Mouse (Mus musculus): ENCODE measurements around the gene Cfap77. TPM values are rescaled to one million over a fixed set of nuclear protein-coding genes. Genes with fewer than 3 reads are reported as not detected.
"Not testable (repeated sequence)": the region's sequence is repeated elsewhere in the genome, so short reads cannot be mapped to it uniquely, and the experiment has no call there.

Cfap77 gene
- polyA plus RNA-seq, 1 experiment from 2014 or later = 0.20 TPM

- H3K27ac ChIP-seq (ENCODE audit: low read depth, low read length); ATAC-seq (ENCODE audit: low read depth): not testable (repeated sequence)
These were observed 34.4 kb upstream of the Cfap77 start for GRCm38 (mm10) chr2:29089276-29089675.

GRCm38 (mm10) chr2:29086026-29086425, 31.2 kb upstream of the Cfap77 start:
- ATAC-seq (ENCODE audit: low read depth) = no peak
- Histone ChIP-seq H3K4me2 (ENCODE audit: low read depth, low read length) (no peak overlapping the region), H3K27ac (ENCODE audit: low read depth, low read length) (no peak overlapping the region), H3K36me3 (ENCODE audit: control insufficient read depth, insufficient read depth, low read length) (peaks cover 51% of the 10 kb centered on the region), H3K27me3 (ENCODE audit: control insufficient read depth, insufficient read depth, low read length) (no peaks in the 10 kb centered on the region), H3K9ac (replicated peaks; ENCODE audit: low read depth, low read length) (no peak overlapping the region), H3K9me3 (ENCODE audit: control insufficient read depth, low read length) (no peaks in the 10 kb centered on the region), H3K4me3 (ENCODE audit: low read depth, low read length) (no peak overlapping the region), H3K4me1 (ENCODE audit: control insufficient read depth, insufficient read depth, low read length) (no peaks in the 10 kb centered on the region)
- 94% methylated on average over 7 of the region's 7 CpGs for WGBS

More at GRCm38 (mm10) chr2:29089276-29089675, 34.4 kb upstream of the Cfap77 start:
- H3K9me3 ChIP-seq (ENCODE audit: control insufficient read depth, low read length); H3K9ac ChIP-seq (replicated peaks; ENCODE audit: low read depth, low read length); H3K27me3 ChIP-seq (ENCODE audit: control insufficient read depth, insufficient read depth, low read length); H3K4me1 ChIP-seq (ENCODE audit: control insufficient read depth, insufficient read depth, low read length); H3K4me2 ChIP-seq (ENCODE audit: low read depth, low read length); H3K4me3 ChIP-seq (ENCODE audit: low read depth, low read length): not testable (repeated sequence)
- H3K36me3 ChIP-seq (ENCODE audit: control insufficient read depth, insufficient read depth, low read length) = peaks cover 23% of the 10 kb centered on the region
- WGBS = 80% methylated on average over 6 of the region's 6 CpGs

GRCm38 (mm10) chr2:29081965-29082364, 27.1 kb upstream of the Cfap77 start:
- no peak for ATAC-seq (ENCODE audit: low read depth)
- Histone ChIP-seq H3K4me2 (ENCODE audit: low read depth, low read length) (no peak overlapping the region), H3K9ac (replicated peaks; ENCODE audit: low read depth, low read length) (no peak overlapping the region), H3K36me3 (ENCODE audit: control insufficient read depth, insufficient read depth, low read length) (peaks cover 82% of the 10 kb centered on the region), H3K9me3 (ENCODE audit: control insufficient read depth, low read length) (no peaks in the 10 kb centered on the region), H3K27me3 (ENCODE audit: control insufficient read depth, insufficient read depth, low read length) (no peaks in the 10 kb centered on the region), H3K4me3 (ENCODE audit: low read depth, low read length) (no peak overlapping the region), H3K4me1 (ENCODE audit: control insufficient read depth, insufficient read depth, low read length) (no peaks in the 10 kb centered on the region), H3K27ac (ENCODE audit: low read depth, low read length) (no peak overlapping the region)
- 77% methylated on average over 3 of the region's 3 CpGs for WGBS

- H3K9me3 ChIP-seq (ENCODE audit: control insufficient read depth, low read length) = no peaks in the 10 kb centered on the region
- no peak overlapping the region for H3K9ac ChIP-seq (replicated peaks; ENCODE audit: low read depth, low read length)
- 82% methylated on average over 2 of the region's 2 CpGs for WGBS
- H3K27me3 ChIP-seq (ENCODE audit: control insufficient read depth, insufficient read depth, low read length) = no peaks in the 10 kb centered on the region
- H3K4me2 ChIP-seq (ENCODE audit: low read depth, low read length) = no peak overlapping the region
- no peak overlapping the region for H3K27ac ChIP-seq (ENCODE audit: low read depth, low read length)
- no peak overlapping the region for H3K4me3 ChIP-seq (ENCODE audit: low read depth, low read length)
- ATAC-seq (ENCODE audit: low read depth) = no peak
- peaks cover 58% of the 10 kb centered on the region for H3K36me3 ChIP-seq (ENCODE audit: control insufficient read depth, insufficient read depth, low read length)
- no peaks in the 10 kb centered on the region for H3K4me1 ChIP-seq (ENCODE audit: control insufficient read depth, insufficient read depth, low read length)
These were observed 21.4 kb upstream of the Cfap77 start for GRCm38 (mm10) chr2:29076226-29076625.

GRCm38 (mm10) chr2:29075331-29076070, 20.6 kb upstream of the Cfap77 start:
- H3K36me3 ChIP-seq (ENCODE audit: control insufficient read depth, insufficient read depth, low read length) = peaks cover 59% of the 10 kb centered on the region
- H3K27ac ChIP-seq (ENCODE audit: low read depth, low read length) = no peak overlapping the region
- no peak overlapping the region for H3K4me3 ChIP-seq (ENCODE audit: low read depth, low read length)
- no peak overlapping the region for H3K9ac ChIP-seq (replicated peaks; ENCODE audit: low read depth, low read length)
- H3K4me1 ChIP-seq (ENCODE audit: control insufficient read depth, insufficient read depth, low read length) = no peaks in the 10 kb centered on the region
- H3K9me3 ChIP-seq (ENCODE audit: control insufficient read depth, low read length) = no peaks in the 10 kb centered on the region
- no peak overlapping the region for H3K4me2 ChIP-seq (ENCODE audit: low read depth, low read length)
- no peak for ATAC-seq (ENCODE audit: low read depth)
- WGBS = 97% methylated on average over 11 of the region's 11 CpGs
- no peaks in the 10 kb centered on the region for H3K27me3 ChIP-seq (ENCODE audit: control insufficient read depth, insufficient read depth, low read length)

GRCm38 (mm10) chr2:29074676-29075075, 19.8 kb upstream of the Cfap77 start:
- Histone ChIP-seq H3K36me3 (ENCODE audit: control insufficient read depth, insufficient read depth, low read length) (peaks cover 55% of the 10 kb centered on the region), H3K27me3 (ENCODE audit: control insufficient read depth, insufficient read depth, low read length) (no peaks in the 10 kb centered on the region), H3K27ac (ENCODE audit: low read depth, low read length) (no peak overlapping the region), H3K4me3 (ENCODE audit: low read depth, low read length) (no peak overlapping the region), H3K4me1 (ENCODE audit: control insufficient read depth, insufficient read depth, low read length) (no peaks in the 10 kb centered on the region), H3K9me3 (ENCODE audit: control insufficient read depth, low read length) (no peaks in the 10 kb centered on the region), H3K9ac (replicated peaks; ENCODE audit: low read depth, low read length) (no peak overlapping the region), H3K4me2 (ENCODE audit: low read depth, low read length) (no peak overlapping the region)
- ATAC-seq (ENCODE audit: low read depth) = no peak
- WGBS = 93% methylated on average over 7 of the region's 7 CpGs

GRCm38 (mm10) chr2:29066410-29066809, 11.5 kb upstream of the Cfap77 start:
- H3K27me3 ChIP-seq (ENCODE audit: control insufficient read depth, insufficient read depth, low read length) = no peaks in the 10 kb centered on the region
- H3K9me3 ChIP-seq (ENCODE audit: control insufficient read depth, low read length) = no peaks in the 10 kb centered on the region
- peaks cover under 1% of the 10 kb centered on the region for H3K4me1 ChIP-seq (ENCODE audit: control insufficient read depth, insufficient read depth, low read length)
- H3K27ac ChIP-seq (ENCODE audit: low read depth, low read length) = no peak overlapping the region
- H3K4me3 ChIP-seq (ENCODE audit: low read depth, low read length) = no peak overlapping the region
- peaks cover 19% of the 10 kb centered on the region for H3K36me3 ChIP-seq (ENCODE audit: control insufficient read depth, insufficient read depth, low read length)
- H3K9ac ChIP-seq (replicated peaks; ENCODE audit: low read depth, low read length) = no peak overlapping the region
- whole genome bisulfite sequencing = 55% methylated on average over 7 of the region's 7 CpGs
- no peak overlapping the region for H3K4me2 ChIP-seq (ENCODE audit: low read depth, low read length)
- no peak for ATAC-seq (ENCODE audit: low read depth)

GRCm38 (mm10) chr2:29065796-29066195, 10.9 kb upstream of the Cfap77 start:
- peaks cover 13% of the 10 kb centered on the region for H3K36me3 ChIP-seq (ENCODE audit: control insufficient read depth, insufficient read depth, low read length)
- H3K4me3 ChIP-seq (ENCODE audit: low read depth, low read length) = no peak overlapping the region
- no peaks in the 10 kb centered on the region for H3K27me3 ChIP-seq (ENCODE audit: control insufficient read depth, insufficient read depth, low read length)
- no peak overlapping the region for H3K4me2 ChIP-seq (ENCODE audit: low read depth, low read length)
- H3K9ac ChIP-seq (replicated peaks; ENCODE audit: low read depth, low read length) = no peak overlapping the region
- peaks cover 6% of the 10 kb centered on the region for H3K4me1 ChIP-seq (ENCODE audit: control insufficient read depth, insufficient read depth, low read length)
- no peaks in the 10 kb centered on the region for H3K9me3 ChIP-seq (ENCODE audit: control insufficient read depth, low read length)
- no peak for ATAC-seq (ENCODE audit: low read depth)
- 91% methylated on average over 6 of the region's 6 CpGs for WGBS
- no peak overlapping the region for H3K27ac ChIP-seq (ENCODE audit: low read depth, low read length)

- H3K4me2 ChIP-seq (ENCODE audit: low read depth, low read length) = peak within 1 kb of the TSS; percentile 60
- peaks cover 7% of the 10 kb centered on the region for H3K4me1 ChIP-seq (ENCODE audit: control insufficient read depth, insufficient read depth, low read length)
- no peaks in the 10 kb centered on the region for H3K36me3 ChIP-seq (ENCODE audit: control insufficient read depth, insufficient read depth, low read length)
- H3K27me3 ChIP-seq (ENCODE audit: control insufficient read depth, insufficient read depth, low read length) = no peaks in the 10 kb centered on the region; the same call in 1 of the 2 replicates
- ATAC-seq (ENCODE audit: low read depth) = peak; percentile 97
- under 1% methylated on average over 41 of the region's 41 CpGs for WGBS
- no peaks in the 10 kb centered on the region for H3K9me3 ChIP-seq (ENCODE audit: control insufficient read depth, low read length)
- peak within 1 kb of the TSS; percentile 68 for H3K27ac ChIP-seq (ENCODE audit: low read depth, low read length)
- H3K4me3 ChIP-seq (ENCODE audit: low read depth, low read length) = peak within 1 kb of the TSS; percentile 76
- H3K9ac ChIP-seq (replicated peaks; ENCODE audit: low read depth, low read length) = peak within 1 kb of the TSS; percentile 57
These were observed 5.3 kb upstream of the Cfap77 start, which contains the start of gene Ttf1 for GRCm38 (mm10) chr2:29060135-29060597. Gene Ttf1, plus strand, starts transcription at chr2:29060262.

Data from neural tube, embryonic 14.5 days (tissue).